Comparison of ENCODE assay signal across 8 mouse cellular contexts in genomic region chr7:46918678-46919371, GRCm38 (mm10). TPM values are rescaled to one million over a fixed set of nuclear protein-coding genes. Genes with fewer than 3 reads are reported as not detected.
DNase-seq lines count a peak whose midpoint lies in the region; ATAC-seq and TF ChIP-seq lines count a peak whose summit lies in the region.

No protein-coding gene starts in this region.

- no peaks in the 10 kb centered on the region for H3K9me3 ChIP-seq in kidney, postnatal 0 days (replicated peaks; ENCODE audit: low read length)
- H3K9me3 ChIP-seq in forebrain, postnatal 0 days (ENCODE audit: low read length), result no peaks in the 10 kb centered on the region
- H3K9me3 ChIP-seq in lung, postnatal 0 days (ENCODE audit: low read length), result no peaks in the 10 kb centered on the region

- ATAC-seq in kidney, postnatal 0 days (replicated peaks; ENCODE audit: low FRiP score, low read depth), result no peak
- ATAC-seq in forebrain, postnatal 0 days, result no peak
- no peak for ATAC-seq in lung, postnatal 0 days

- peaks cover 8% of the 10 kb centered on the region for H3K4me1 ChIP-seq in kidney, postnatal 0 days (replicated peaks; ENCODE audit: insufficient read depth, low read length)
- peaks cover 19% of the 10 kb centered on the region for H3K4me1 ChIP-seq in forebrain, postnatal 0 days (ENCODE audit: insufficient read depth)
- H3K4me1 ChIP-seq in lung, postnatal 0 days (ENCODE audit: insufficient read depth, low read depth, low read length), result peaks cover 6% of the 10 kb centered on the region; the same call in 1 of the 2 replicates

- peak overlapping the region; percentile 59 for H3K4me2 ChIP-seq in kidney, postnatal 0 days (ENCODE audit: low read length)
- peak overlapping the region; percentile 66 for H3K4me2 ChIP-seq in forebrain, postnatal 0 days (ENCODE audit: low read depth)
- peak overlapping the region; percentile 54 for H3K4me2 ChIP-seq in lung, postnatal 0 days (replicated peaks; ENCODE audit: low read depth, low read length)

- no peaks in the 10 kb centered on the region for H3K36me3 ChIP-seq in kidney, postnatal 0 days (ENCODE audit: insufficient read depth, low read length)
- H3K36me3 ChIP-seq in forebrain, postnatal 0 days (ENCODE audit: insufficient read depth), result no peaks in the 10 kb centered on the region
- H3K36me3 ChIP-seq in lung, postnatal 0 days (ENCODE audit: insufficient read depth, low read length), result no peaks in the 10 kb centered on the region

- H3K27ac ChIP-seq in kidney, postnatal 0 days, result peak overlapping the region; percentile 98
- H3K27ac ChIP-seq in forebrain, postnatal 0 days (ENCODE audit: low read depth, low read length), result peak overlapping the region; percentile 93; the same call in 1 of the 2 replicates
- peak overlapping the region; percentile 96 for H3K27ac ChIP-seq in lung, postnatal 0 days (ENCODE audit: low read length)

- peak; percentile 43 for DNase-seq in kidney, postnatal 0 days (ENCODE audit: low spot score)
- no peak for DNase-seq in kidney, adult 11 months
- DNase-seq in adipocyte (ENCODE audit: low spot score), result peak; percentile 10
- no peak for DNase-seq in forebrain, postnatal 0 days
- peak; percentile 21 for DNase-seq in lung, postnatal 0 days (ENCODE audit: low spot score)
- no peak for DNase-seq in natural killer cell, adult 2 months (ENCODE audit: low spot score in 2 of 2)
- no peak for DNase-seq in left cerebral cortex, adult 11 months (ENCODE audit: low spot score)
- no peak for DNase-seq in layer of hippocampus, postnatal 10 days (ENCODE audit: low spot score in 2 of 2)

- TF ChIP-seq EP300 in lung, postnatal 0 days (IDR thresholded peaks at IDR 0.05), result no peak

- TF ChIP-seq CTCF in kidney, postnatal 0 days (IDR thresholded peaks at IDR 0.05; ENCODE audit: low read depth), result no peak
- no peak for TF ChIP-seq CTCF in forebrain, postnatal 0 days (IDR thresholded peaks at IDR 0.05; ENCODE audit: low read depth)
- no peak for TF ChIP-seq CTCF in lung, postnatal 0 days (IDR thresholded peaks at IDR 0.05)

- H3K4me3 ChIP-seq in kidney, postnatal 0 days (replicated peaks; ENCODE audit: low read depth, low read length), result peak overlapping the region; percentile 91
- peak overlapping the region; percentile 87 for H3K4me3 ChIP-seq in forebrain, postnatal 0 days (ENCODE audit: low read depth, low read length)
- H3K4me3 ChIP-seq in lung, postnatal 0 days (ENCODE audit: low read depth, low read length), result peak overlapping the region; percentile 86

- no peaks in the 10 kb centered on the region for H3K27me3 ChIP-seq in kidney, postnatal 0 days (ENCODE audit: insufficient read depth, low read length)
- no peaks in the 10 kb centered on the region for H3K27me3 ChIP-seq in forebrain, postnatal 0 days (ENCODE audit: insufficient read depth, low read length)
- H3K27me3 ChIP-seq in lung, postnatal 0 days (replicated peaks; ENCODE audit: insufficient read depth, low read length), result no peaks in the 10 kb centered on the region

- 14% methylated on average over 13 of the region's 13 CpGs for WGBS in kidney, postnatal 0 days
- whole genome bisulfite sequencing in forebrain, postnatal 0 days, result 17% methylated on average over 13 of the region's 13 CpGs
- WGBS in lung, postnatal 0 days, result 9% methylated on average over 13 of the region's 13 CpGs

- H3K9ac ChIP-seq in kidney, postnatal 0 days (ENCODE audit: low read depth, low read length), result peak overlapping the region; percentile 92
- peak overlapping the region; percentile 89 for H3K9ac ChIP-seq in forebrain, postnatal 0 days
- peak overlapping the region; percentile 82 for H3K9ac ChIP-seq in lung, postnatal 0 days (replicated peaks; ENCODE audit: low read depth)

RNA-seq across cellular contexts. Expression of gene Tsg101, which starts 0.9 kb away (rescaled TPM):
- 169 and 171 TPM in 2 replicates for polyA plus RNA-seq in kidney, postnatal 0 days (2015; fragmentation: Nextera tagmentation; extraction: Ambion mirVana)
- total RNA-seq in forebrain, postnatal 0 days (2014; rRNA removed), result 143 and 147 TPM in 2 replicates
- 384 and 404 TPM in 2 replicates for polyA plus RNA-seq in forebrain, postnatal 0 days (2015; fragmentation: Nextera tagmentation; extraction: Ambion mirVana)
- polyA plus RNA-seq in lung, postnatal 0 days (2015; fragmentation: Nextera tagmentation; extraction: Ambion mirVana), result 134 and 150 TPM in 2 replicates
- total RNA-seq in layer of hippocampus, postnatal 10 days (2021), result 100 to 1,000 TPM in 1 of 2 experiments, 10 to 100 TPM in 1; 99.9 to 104 TPM

RNA-seq across cellular contexts. Expression of gene Uevld, which starts 39.5 kb away (rescaled TPM):
- 7.2 and 8.0 TPM in 2 replicates for polyA plus RNA-seq in kidney, postnatal 0 days (2015; fragmentation: Nextera tagmentation; extraction: Ambion mirVana)
- 9.2 and 12.0 TPM in 2 replicates for total RNA-seq in forebrain, postnatal 0 days (2014; rRNA removed)
- 3.2 and 4.6 TPM in 2 replicates for polyA plus RNA-seq in forebrain, postnatal 0 days (2015; fragmentation: Nextera tagmentation; extraction: Ambion mirVana)
- 4.1 and 6.0 TPM in 2 replicates for polyA plus RNA-seq in lung, postnatal 0 days (2015; fragmentation: Nextera tagmentation; extraction: Ambion mirVana)
- 10 to 100 TPM; 11.4 TPM for total RNA-seq in layer of hippocampus, postnatal 10 days (2021)

RNA-seq across cellular contexts. Expression of gene Ldhc, which starts 57.8 kb away (rescaled TPM):
- not detected in 2 replicates for polyA plus RNA-seq in kidney, postnatal 0 days (2015; fragmentation: Nextera tagmentation; extraction: Ambion mirVana)
- total RNA-seq in forebrain, postnatal 0 days (2014; rRNA removed), result not detected in 2 replicates
- not detected in 2 replicates for polyA plus RNA-seq in forebrain, postnatal 0 days (2015; fragmentation: Nextera tagmentation; extraction: Ambion mirVana)
- 0.11 TPM in 1 of 2 replicates, not detected in the other for polyA plus RNA-seq in lung, postnatal 0 days (2015; fragmentation: Nextera tagmentation; extraction: Ambion mirVana)
- total RNA-seq in layer of hippocampus, postnatal 10 days (2021), result not detected

Comparison
In these comparisons a context has a peak if more than half of its experiments do, and no peak if none do; other contexts are left out.
1. DNase-seq: peak in kidney, postnatal 0 days (single experiment), adipocyte (single experiment) and lung, postnatal 0 days (single experiment); none in kidney, adult 11 months (single experiment), forebrain, postnatal 0 days (single experiment), natural killer cell, adult 2 months (0 of 2), left cerebral cortex, adult 11 months (single experiment) and layer of hippocampus, postnatal 10 days (0 of 2).
2. Peak in every context shown above with its lines, with median percentiles within 50 percentile points of each other: H3K27ac ChIP-seq, H3K4me2 ChIP-seq, H3K4me3 ChIP-seq and H3K9ac ChIP-seq.